In the genomic region with DNA sequence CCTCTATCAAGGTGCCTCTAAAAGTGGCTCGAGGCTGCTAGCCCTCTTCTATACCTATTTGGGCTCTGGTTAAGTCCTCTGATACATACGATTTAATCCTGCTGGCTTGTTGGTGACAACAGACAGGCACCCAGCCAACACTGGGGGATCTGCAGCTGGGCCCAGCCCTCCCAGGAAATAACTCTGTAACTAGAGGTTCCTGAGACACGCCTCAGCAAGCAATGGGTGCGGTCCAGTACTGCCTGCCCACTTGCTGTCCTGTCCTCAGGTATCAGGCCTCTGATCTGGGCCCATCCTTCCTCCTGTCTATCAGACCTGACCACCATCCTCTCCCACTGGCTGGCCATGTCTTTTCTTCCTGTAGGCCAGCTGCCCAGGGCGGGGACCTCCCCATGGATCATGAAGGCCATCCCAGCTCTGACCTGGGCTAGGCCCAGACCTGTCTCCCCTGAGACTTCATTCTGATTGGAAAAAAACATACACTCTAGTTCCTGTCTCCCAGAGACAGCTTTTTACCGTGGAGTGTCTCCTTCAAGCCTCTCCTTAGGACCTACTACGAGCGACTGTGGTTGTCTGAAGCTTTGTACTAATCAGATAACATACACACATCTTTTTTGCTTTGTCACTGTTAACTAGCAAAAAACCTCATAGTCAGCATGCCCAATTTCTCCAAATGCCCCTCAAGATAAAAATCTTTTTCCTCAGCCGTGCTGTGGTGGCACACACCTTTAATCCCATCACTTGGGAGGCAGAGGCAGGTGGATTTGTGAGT, we compare ENCODE assay signal across 10 mouse cellular contexts. TPM values are rescaled to one million over a fixed set of nuclear protein-coding genes. Genes with fewer than 3 reads are reported as not detected.
DNase-seq lines count a peak whose midpoint lies in the region; ATAC-seq lines count a peak whose summit lies in the region.
"Had no signal": no experiment of that assay in that cellular context is flagged by ENCODE, and none has a peak within 500 bp of the region (broad histone marks: within the 10 kb centered on the region; RNA-seq: fewer than 3 reads in every experiment).

No protein-coding gene starts in this region.

- no peaks in the 10 kb centered on the region for H3K36me3 ChIP-seq in heart, embryonic 10.5 days
- H3K36me3 ChIP-seq in liver, embryonic 13.5 days: peaks cover 3% of the 10 kb centered on the region; the same call in 1 of the 2 replicates
- H3K36me3 ChIP-seq in midbrain, embryonic 10.5 days: no peaks in the 10 kb centered on the region
- H3K36me3 ChIP-seq in hindbrain, embryonic 12.5 days: no peaks in the 10 kb centered on the region
- H3K36me3 ChIP-seq: midbrain, embryonic 12.5 days had no signal

- H3K9ac ChIP-seq in liver, embryonic 13.5 days: peak overlapping the region; percentile 98
- no peak overlapping the region for H3K9ac ChIP-seq in hindbrain, embryonic 12.5 days
- H3K9ac ChIP-seq: midbrain, embryonic 12.5 days had no signal

- no peaks in the 10 kb centered on the region for H3K9me3 ChIP-seq in heart, embryonic 10.5 days
- H3K9me3 ChIP-seq in liver, embryonic 13.5 days (replicated peaks): no peaks in the 10 kb centered on the region
- no peaks in the 10 kb centered on the region for H3K9me3 ChIP-seq in midbrain, embryonic 10.5 days (replicated peaks)
- H3K9me3 ChIP-seq in hindbrain, embryonic 12.5 days (replicated peaks): no peaks in the 10 kb centered on the region
- H3K9me3 ChIP-seq: midbrain, embryonic 12.5 days had no signal

- ATAC-seq in liver, embryonic 13.5 days (ENCODE audit: low read depth): peak; percentile 65
- no peak for ATAC-seq in hindbrain, embryonic 12.5 days (ENCODE audit: low FRiP score)

- H3K4me3 ChIP-seq in heart, embryonic 10.5 days: no peak overlapping the region
- H3K4me3 ChIP-seq in liver, embryonic 13.5 days (replicated peaks): peak overlapping the region; percentile 35
- H3K4me3 ChIP-seq in midbrain, embryonic 10.5 days: no peak overlapping the region
- no peak overlapping the region for H3K4me3 ChIP-seq in hindbrain, embryonic 12.5 days
- H3K4me3 ChIP-seq: midbrain, embryonic 12.5 days had no signal

- intact Hi-C loops in left cerebral cortex, postnatal 14 days (cut with DNase I): loop anchor here (10.0 kb wide), 1 partner anchor 253 kb away; no protein-coding TSS in a partner anchor

- peaks cover 41% of the 10 kb centered on the region for H3K27me3 ChIP-seq in heart, embryonic 10.5 days (ENCODE audit: insufficient read depth, poor library complexity, severe bottlenecking)
- H3K27me3 ChIP-seq in liver, embryonic 13.5 days: peaks cover 21% of the 10 kb centered on the region
- H3K27me3 ChIP-seq in midbrain, embryonic 10.5 days (ENCODE audit: low read depth, poor library complexity, severe bottlenecking): peaks cover 43% of the 10 kb centered on the region
- H3K27me3 ChIP-seq in hindbrain, embryonic 12.5 days: peaks cover 13% of the 10 kb centered on the region; the same call in 1 of the 2 replicates

- peaks cover 31% of the 10 kb centered on the region for H3K4me1 ChIP-seq in heart, embryonic 10.5 days
- peaks cover 72% of the 10 kb centered on the region for H3K4me1 ChIP-seq in liver, embryonic 13.5 days (replicated peaks)
- peaks cover 30% of the 10 kb centered on the region for H3K4me1 ChIP-seq in midbrain, embryonic 10.5 days
- peaks cover 17% of the 10 kb centered on the region for H3K4me1 ChIP-seq in hindbrain, embryonic 12.5 days

- peak overlapping the region; percentile 82 for H3K4me2 ChIP-seq in liver, embryonic 13.5 days
- no peak overlapping the region for H3K4me2 ChIP-seq in hindbrain, embryonic 12.5 days (replicated peaks)
- H3K4me2 ChIP-seq: midbrain, embryonic 12.5 days had no signal

- peak overlapping the region; percentile 52; the same call in 1 of the 2 replicates for H3K27ac ChIP-seq in heart, embryonic 10.5 days
- peak overlapping the region; percentile 100 for H3K27ac ChIP-seq in liver, embryonic 13.5 days
- no peak overlapping the region for H3K27ac ChIP-seq in midbrain, embryonic 10.5 days (replicated peaks)
- no peak overlapping the region for H3K27ac ChIP-seq in hindbrain, embryonic 12.5 days
- H3K27ac ChIP-seq: midbrain, embryonic 12.5 days had no signal

- DNase-seq in spleen, adult 12 weeks (ENCODE audit: low spot score): peak; percentile 63
- DNase-seq in spleen, adult 18-20 months: no peak
- DNase-seq in heart, embryonic 10.5 days (ENCODE audit: low spot score): peak; percentile 92
- DNase-seq in liver, embryonic 13.5 days: peak; percentile 78
- DNase-seq in urinary bladder, postnatal 25 days (ENCODE audit: low spot score): peak; percentile 54
- no peak for DNase-seq in left cerebral cortex, postnatal 14 days (ENCODE audit: low spot score in 2 of 2)
- no peak for DNase-seq in midbrain, embryonic 10.5 days (ENCODE audit: low spot score)
- DNase-seq: cerebellum, adult 9-10 months had no signal

- 69% methylated on average over 9 of the region's 9 CpGs for WGBS in heart, embryonic 10.5 days
- 23% methylated on average over 9 of the region's 9 CpGs for WGBS in liver, embryonic 13.5 days (ENCODE audit: insufficient replicate concordance)
- WGBS in midbrain, embryonic 10.5 days: 83% methylated on average over 9 of the region's 9 CpGs
- 83% methylated on average over 9 of the region's 9 CpGs for WGBS in hindbrain, embryonic 12.5 days

RNA-seq across cellular contexts. Expression of gene Slc6a9, which starts 2.2 kb away (rescaled TPM):
- 12.5 and 12.8 TPM in 2 replicates for polyA plus RNA-seq in heart, embryonic 10.5 days (2016; fragmentation: Nextera tagmentation; extraction: Ambion mirVana)
- polyA plus RNA-seq in liver, embryonic 13.5 days (2015; fragmentation: Nextera tagmentation; extraction: Ambion mirVana): 45.2 TPM in 2 replicates
- 10 to 100 TPM; 32.4 to 33.5 TPM for total RNA-seq in left cerebral cortex, postnatal 14 days (2021)
- polyA plus RNA-seq in midbrain, embryonic 10.5 days (2016; fragmentation: Nextera tagmentation; extraction: Ambion mirVana): 6.7 and 8.6 TPM in 2 replicates
- 14.1 and 19.7 TPM in 2 replicates for polyA plus RNA-seq in hindbrain, embryonic 12.5 days (2016; fragmentation: Nextera tagmentation; extraction: Ambion mirVana)

RNA-seq across cellular contexts. Expression of gene Ccdc24, which starts 40.3 kb away (rescaled TPM):
- 0.79 and 1.0 TPM in 2 replicates for polyA plus RNA-seq in heart, embryonic 10.5 days (2016; fragmentation: Nextera tagmentation; extraction: Ambion mirVana)
- polyA plus RNA-seq in liver, embryonic 13.5 days (2015; fragmentation: Nextera tagmentation; extraction: Ambion mirVana): 1.0 and 1.1 TPM in 2 replicates
- total RNA-seq in left cerebral cortex, postnatal 14 days (2021): 1 to 10 TPM; 2.1 to 2.8 TPM
- polyA plus RNA-seq in midbrain, embryonic 10.5 days (2016; fragmentation: Nextera tagmentation; extraction: Ambion mirVana): 1.1 and 2.2 TPM in 2 replicates
- 2.9 TPM in 2 replicates for polyA plus RNA-seq in hindbrain, embryonic 12.5 days (2016; fragmentation: Nextera tagmentation; extraction: Ambion mirVana)

RNA-seq across cellular contexts. Expression of gene B4galt2, which starts 51.2 kb away (rescaled TPM):
- 14.2 and 17.7 TPM in 2 replicates for polyA plus RNA-seq in heart, embryonic 10.5 days (2016; fragmentation: Nextera tagmentation; extraction: Ambion mirVana)
- 1.8 and 1.9 TPM in 2 replicates for polyA plus RNA-seq in liver, embryonic 13.5 days (2015; fragmentation: Nextera tagmentation; extraction: Ambion mirVana)
- 100 to 1,000 TPM; 136 to 144 TPM for total RNA-seq in left cerebral cortex, postnatal 14 days (2021)
- 24.8 and 27.9 TPM in 2 replicates for polyA plus RNA-seq in midbrain, embryonic 10.5 days (2016; fragmentation: Nextera tagmentation; extraction: Ambion mirVana)
- 43.9 and 44.3 TPM in 2 replicates for polyA plus RNA-seq in hindbrain, embryonic 12.5 days (2016; fragmentation: Nextera tagmentation; extraction: Ambion mirVana)

RNA-seq across cellular contexts. Expression of gene Atp6v0b, which starts 55.0 kb away (rescaled TPM):
- 208 and 209 TPM in 2 replicates for polyA plus RNA-seq in heart, embryonic 10.5 days (2016; fragmentation: Nextera tagmentation; extraction: Ambion mirVana)
- polyA plus RNA-seq in liver, embryonic 13.5 days (2015; fragmentation: Nextera tagmentation; extraction: Ambion mirVana): 158 and 159 TPM in 2 replicates
- total RNA-seq in left cerebral cortex, postnatal 14 days (2021): 100 to 1,000 TPM; 486 to 488 TPM
- 193 and 213 TPM in 2 replicates for polyA plus RNA-seq in midbrain, embryonic 10.5 days (2016; fragmentation: Nextera tagmentation; extraction: Ambion mirVana)
- polyA plus RNA-seq in hindbrain, embryonic 12.5 days (2016; fragmentation: Nextera tagmentation; extraction: Ambion mirVana): 267 and 289 TPM in 2 replicates

RNA-seq across cellular contexts. Expression of gene Dph2, which starts 59.7 kb away (rescaled TPM):
- 17.5 and 19.6 TPM in 2 replicates for polyA plus RNA-seq in heart, embryonic 10.5 days (2016; fragmentation: Nextera tagmentation; extraction: Ambion mirVana)
- 9.8 and 10.5 TPM in 2 replicates for polyA plus RNA-seq in liver, embryonic 13.5 days (2015; fragmentation: Nextera tagmentation; extraction: Ambion mirVana)
- total RNA-seq in left cerebral cortex, postnatal 14 days (2021): 1 to 10 TPM; 9.0 to 9.1 TPM
- 27.9 and 30.9 TPM in 2 replicates for polyA plus RNA-seq in midbrain, embryonic 10.5 days (2016; fragmentation: Nextera tagmentation; extraction: Ambion mirVana)
- 20.5 and 22.4 TPM in 2 replicates for polyA plus RNA-seq in hindbrain, embryonic 12.5 days (2016; fragmentation: Nextera tagmentation; extraction: Ambion mirVana)

Comparison
In these comparisons a context has a peak if more than half of its experiments do, and no peak if none do; other contexts are left out.
1. DNase-seq: peak in spleen, adult 12 weeks (single experiment), heart, embryonic 10.5 days (single experiment), liver, embryonic 13.5 days (single experiment) and urinary bladder, postnatal 25 days (single experiment); none in spleen, adult 18-20 months (0 of 2), left cerebral cortex, postnatal 14 days (0 of 2) and midbrain, embryonic 10.5 days (single experiment).
2. H3K27ac ChIP-seq: peak in heart, embryonic 10.5 days (single experiment) and liver, embryonic 13.5 days (single experiment); none in midbrain, embryonic 10.5 days (single experiment) and hindbrain, embryonic 12.5 days (single experiment).